Comparison of ENCODE assay signal across 8 mouse cellular contexts in the genomic region with DNA sequence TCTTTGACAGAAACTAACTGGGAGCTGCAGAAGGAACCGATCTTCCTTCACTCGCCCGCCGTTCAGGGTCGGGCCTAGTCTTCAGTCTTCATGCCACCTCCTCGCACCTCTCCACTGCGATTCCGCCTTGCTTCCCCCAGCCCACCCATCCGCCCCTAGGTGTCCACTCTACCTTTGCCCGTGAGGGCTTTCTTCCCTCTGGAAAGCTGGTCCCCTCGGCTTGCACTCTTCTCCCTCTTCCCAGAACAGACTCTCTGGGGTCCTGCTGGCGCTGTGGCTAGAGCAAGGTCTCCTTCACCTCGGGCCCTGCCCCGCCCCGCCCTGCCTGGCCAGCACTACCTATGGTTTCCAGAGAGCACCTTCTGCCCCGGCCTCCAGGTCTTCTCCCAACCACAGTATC.
A peak's percentile ranks its signal among the peaks of the same experiment; 100 is the strongest.
DNase-seq lines count a peak whose midpoint lies in the region; ATAC-seq and TF ChIP-seq lines count a peak whose summit lies in the region.

No protein-coding gene starts in this region.

- intact Hi-C loops in gastrocnemius, postnatal 14 days (cut with DNase I; ENCODE audit: low total_unique reads): loop anchor here (5.0 kb wide), 1 partner anchor 69 kb away; a partner anchor contains a TSS

- WGBS in forebrain, embryonic 15.5 days: 2% methylated on average over 16 of the region's 16 CpGs
- 2% methylated on average over 16 of the region's 16 CpGs for WGBS in liver, embryonic 11.5 days
- 1% methylated on average over 16 of the region's 16 CpGs for WGBS in neural tube, embryonic 15.5 days

- DNase-seq in gastrocnemius, postnatal 14 days: peak; percentile 20
- DNase-seq in gastrocnemius, postnatal 10 days: no peak
- DNase-seq in G1E (ENCODE audit: low spot score): peak; percentile 5
- no peak for DNase-seq in liver, embryonic 11.5 days (ENCODE audit: low spot score)
- no peak for DNase-seq in urinary bladder, adult 2 months (ENCODE audit: low spot score)
- no peak for DNase-seq in ovary, postnatal 36 days (ENCODE audit: low spot score)

- peak overlapping the region; percentile 62 for H3K4me2 ChIP-seq in forebrain, embryonic 15.5 days (replicated peaks)
- H3K4me2 ChIP-seq in liver, embryonic 11.5 days: peak overlapping the region; percentile 85
- H3K4me2 ChIP-seq in neural tube, embryonic 15.5 days: peak overlapping the region; percentile 83

- peak overlapping the region; percentile 75 for H3K4me3 ChIP-seq in G1E (ENCODE audit: low read depth, low read length)
- peak overlapping the region; percentile 57 for H3K4me3 ChIP-seq in forebrain, embryonic 15.5 days
- H3K4me3 ChIP-seq in liver, embryonic 11.5 days (ENCODE audit: low read depth, low read length): peak overlapping the region; percentile 87
- peak overlapping the region; percentile 72 for H3K4me3 ChIP-seq in neural tube, embryonic 15.5 days (replicated peaks)

- peaks cover 19% of the 10 kb centered on the region for H3K27me3 ChIP-seq in G1E (ENCODE audit: insufficient read depth, low read length)
- H3K27me3 ChIP-seq in forebrain, embryonic 15.5 days: no peaks in the 10 kb centered on the region
- no peaks in the 10 kb centered on the region for H3K27me3 ChIP-seq in liver, embryonic 11.5 days (replicated peaks; ENCODE audit: control insufficient read depth, insufficient read depth, low read length)
- no peaks in the 10 kb centered on the region for H3K27me3 ChIP-seq in neural tube, embryonic 15.5 days (replicated peaks)

- no peak for ATAC-seq in G1E (ENCODE audit: extremely low read depth, insufficient number of reproducible peaks, low FRiP score, poor library complexity, severe bottlenecking)
- ATAC-seq in forebrain, embryonic 15.5 days (replicated peaks): no peak; the same call in 1 of the 2 replicates
- ATAC-seq in liver, embryonic 11.5 days (replicated peaks; ENCODE audit: low FRiP score): peak; percentile 29; the same call in 1 of the 2 replicates
- peak; percentile 37; the same call in 1 of the 2 replicates for ATAC-seq in neural tube, embryonic 15.5 days (ENCODE audit: low FRiP score)

- no peaks in the 10 kb centered on the region for H3K9me3 ChIP-seq in G1E (replicated peaks)
- H3K9me3 ChIP-seq in forebrain, embryonic 15.5 days: no peaks in the 10 kb centered on the region
- H3K9me3 ChIP-seq in liver, embryonic 11.5 days (ENCODE audit: control insufficient read depth, low read length): no peaks in the 10 kb centered on the region
- H3K9me3 ChIP-seq in neural tube, embryonic 15.5 days (replicated peaks): no peaks in the 10 kb centered on the region

- H3K36me3 ChIP-seq in G1E (replicated peaks): peaks cover 8% of the 10 kb centered on the region
- H3K36me3 ChIP-seq in forebrain, embryonic 15.5 days: no peaks in the 10 kb centered on the region
- H3K36me3 ChIP-seq in liver, embryonic 11.5 days (ENCODE audit: control insufficient read depth, insufficient read depth, low read length): no peaks in the 10 kb centered on the region; the same call in 1 of the 2 replicates
- H3K36me3 ChIP-seq in neural tube, embryonic 15.5 days: no peaks in the 10 kb centered on the region

- peak overlapping the region; percentile 85 for H3K27ac ChIP-seq in forebrain, embryonic 15.5 days (replicated peaks)
- peak overlapping the region; percentile 59 for H3K27ac ChIP-seq in liver, embryonic 11.5 days (ENCODE audit: low read depth, low read length)
- peak overlapping the region; percentile 89 for H3K27ac ChIP-seq in neural tube, embryonic 15.5 days (replicated peaks)

- H3K9ac ChIP-seq in forebrain, embryonic 15.5 days (replicated peaks): peak overlapping the region; percentile 71
- H3K9ac ChIP-seq in liver, embryonic 11.5 days (ENCODE audit: low read depth, low read length): peak overlapping the region; percentile 61
- H3K9ac ChIP-seq in neural tube, embryonic 15.5 days (replicated peaks): peak overlapping the region; percentile 90

- TF ChIP-seq CTCF in G1E (IDR thresholded peaks at IDR 0.05; ENCODE audit: low read depth, low read length): no peak

- H3K4me1 ChIP-seq in G1E (ENCODE audit: insufficient read depth, low read depth, low read length): peaks cover 26% of the 10 kb centered on the region
- H3K4me1 ChIP-seq in forebrain, embryonic 15.5 days: peaks cover 39% of the 10 kb centered on the region
- H3K4me1 ChIP-seq in liver, embryonic 11.5 days (replicated peaks; ENCODE audit: control insufficient read depth, insufficient read depth, low read length): peaks cover 4% of the 10 kb centered on the region
- peaks cover 33% of the 10 kb centered on the region for H3K4me1 ChIP-seq in neural tube, embryonic 15.5 days

Comparison
In these comparisons a context has a peak if more than half of its experiments do, and no peak if none do; other contexts are left out.
1. DNase-seq: peak in gastrocnemius, postnatal 14 days (single experiment) and G1E (single experiment); none in gastrocnemius, postnatal 10 days (single experiment), liver, embryonic 11.5 days (single experiment), urinary bladder, adult 2 months (single experiment) and ovary, postnatal 36 days (single experiment).
2. ATAC-seq: peak in liver, embryonic 11.5 days (single experiment) and neural tube, embryonic 15.5 days (single experiment); none in G1E (single experiment) and forebrain, embryonic 15.5 days (single experiment).
3. Peak in every context shown above with its lines, with median percentiles within 50 percentile points of each other: H3K4me3 ChIP-seq, H3K27ac ChIP-seq, H3K4me2 ChIP-seq and H3K9ac ChIP-seq.